Mouse (Mus musculus): ENCODE results near the gene Cstf1.

GRCm38 (mm10) chr2:172371258-172371657 is 777 bp downstream of the Cstf1 start:
- TF ChIP-seq CTCF (IDR thresholded peaks at IDR 0.05; ENCODE audit: borderline replicate concordance, extremely low read depth, insufficient read depth, insufficient read length): no peak
- no peak for TF ChIP-seq POLR2A (IDR thresholded peaks at IDR 0.05; ENCODE audit: borderline replicate concordance, extremely low read depth, insufficient read depth, insufficient read length, poor library complexity, severe bottlenecking)

All from brain, embryonic 14.5 days (tissue).